Mouse (Mus musculus): ENCODE results near the gene Prr36. TPM values are rescaled to one million over a fixed set of nuclear protein-coding genes. Genes with fewer than 3 reads are reported as not detected.

Prr36 gene
- polyA plus RNA-seq, 1 experiment from 2014 or later: 47.3 TPM

DNA sequence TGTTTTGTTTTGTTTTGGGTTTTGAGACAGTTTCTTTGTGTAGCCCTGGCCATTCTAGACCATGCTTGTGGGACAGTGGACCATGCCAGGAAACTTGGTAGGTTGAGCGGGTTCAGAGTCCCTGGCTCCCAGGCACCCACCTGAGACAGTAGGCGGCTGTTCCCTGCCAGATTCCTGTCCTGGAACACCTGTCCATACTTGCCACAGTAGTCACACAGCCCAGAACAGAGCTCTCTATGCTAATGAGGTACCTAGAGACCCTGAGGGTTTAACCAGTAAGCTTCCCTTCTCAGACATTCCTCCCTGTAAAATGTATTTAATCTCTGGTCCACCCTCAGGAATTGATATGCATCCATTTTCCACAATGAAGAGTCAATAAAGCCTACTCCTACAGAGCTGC, 43.2 kb downstream of the Prr36 start:
- H3K4me3 ChIP-seq (ENCODE audit: low read depth, low read length): no peak overlapping the region
- H3K4me1 ChIP-seq (replicated peaks; ENCODE audit: control insufficient read depth, insufficient read depth, low read length): no peaks in the 10 kb centered on the region
- DNase-seq (ENCODE audit: low spot score) (no peak), ATAC-seq (replicated peaks; ENCODE audit: low FRiP score) (no peak)
- H3K27ac ChIP-seq (ENCODE audit: low read depth, low read length): no peak overlapping the region
- H3K9ac ChIP-seq (ENCODE audit: low read length): no peak overlapping the region
- H3K36me3 ChIP-seq (ENCODE audit: control insufficient read depth, insufficient read depth, low read length): no peaks in the 10 kb centered on the region
- WGBS: 79% methylated on average over 2 of the region's 2 CpGs
- H3K9me3 ChIP-seq (ENCODE audit: control insufficient read depth, low read length): no peaks in the 10 kb centered on the region
- H3K4me2 ChIP-seq (ENCODE audit: low read depth, low read length, severe bottlenecking): no peak overlapping the region
- H3K27me3 ChIP-seq (ENCODE audit: control insufficient read depth, insufficient read depth, low read length): no peaks in the 10 kb centered on the region

DNA sequence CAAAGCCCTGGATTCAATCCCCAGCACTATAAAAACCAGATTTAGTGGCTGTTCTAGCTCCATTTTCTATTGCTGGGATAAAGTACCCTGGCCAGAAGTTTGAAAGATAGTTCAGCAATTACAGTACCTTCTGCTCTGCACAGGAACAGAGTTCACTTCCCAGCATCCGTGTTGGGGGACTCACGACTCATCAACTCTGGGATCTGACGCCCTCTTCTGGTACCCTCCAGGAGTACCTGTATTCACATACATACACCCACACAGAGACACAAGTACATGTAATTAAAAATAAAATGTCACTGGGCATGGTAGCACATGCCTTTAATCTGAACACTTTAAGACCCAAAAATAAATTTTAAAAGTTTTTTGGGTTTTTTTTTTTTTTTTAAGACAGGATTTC, 44.8 kb downstream of the Prr36 start:
- ATAC-seq (replicated peaks; ENCODE audit: low FRiP score) (no peak), DNase-seq (ENCODE audit: low spot score) (no peak)
- Histone ChIP-seq H3K27me3 (ENCODE audit: control insufficient read depth, insufficient read depth, low read length) (no peaks in the 10 kb centered on the region), H3K27ac (ENCODE audit: low read depth, low read length) (no peak overlapping the region), H3K4me2 (ENCODE audit: low read depth, low read length, severe bottlenecking) (no peak overlapping the region), H3K4me3 (ENCODE audit: low read depth, low read length) (no peak overlapping the region), H3K9ac (ENCODE audit: low read length) (no peak overlapping the region), H3K9me3 (ENCODE audit: control insufficient read depth, low read length) (no peaks in the 10 kb centered on the region), H3K36me3 (ENCODE audit: control insufficient read depth, insufficient read depth, low read length) (no peaks in the 10 kb centered on the region), H3K4me1 (replicated peaks; ENCODE audit: control insufficient read depth, insufficient read depth, low read length) (no peaks in the 10 kb centered on the region)
- 73% methylated on average over 3 of the region's 3 CpGs for WGBS

DNA sequence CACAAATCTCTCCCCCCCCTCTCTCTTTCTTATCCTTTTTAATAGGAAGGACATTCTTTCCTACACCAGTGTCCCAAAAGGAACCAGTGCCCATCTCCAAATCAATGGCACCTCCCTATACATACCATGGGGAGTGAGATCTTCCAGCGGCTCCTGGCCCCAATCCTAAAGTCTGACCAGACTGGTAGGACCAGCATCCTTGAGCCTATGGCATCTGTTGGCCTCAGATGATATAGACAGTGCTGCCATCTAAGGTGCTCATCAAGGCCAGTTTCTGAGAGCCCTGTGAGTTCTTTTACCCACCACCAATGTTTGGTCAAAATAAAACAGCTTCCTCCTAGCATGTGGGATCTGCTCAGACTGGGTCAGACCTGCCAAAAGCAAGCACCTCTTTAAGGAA, 49.3 kb downstream of the Prr36 start:
- no peaks in the 10 kb centered on the region for H3K27me3 ChIP-seq (ENCODE audit: control insufficient read depth, insufficient read depth, low read length)
- 100% methylated on average over 1 of the region's 1 CpGs for WGBS
- no peaks in the 10 kb centered on the region for H3K9me3 ChIP-seq (ENCODE audit: control insufficient read depth, low read length)
- 0 out of 2 replicates have a peak, but pooled peaks cover 2% of the 10 kb centered on the region for H3K4me1 ChIP-seq (replicated peaks; ENCODE audit: control insufficient read depth, insufficient read depth, low read length)
- no peak overlapping the region for H3K4me2 ChIP-seq (ENCODE audit: low read depth, low read length, severe bottlenecking)
- no peak overlapping the region for H3K27ac ChIP-seq (ENCODE audit: low read depth, low read length)
- H3K36me3 ChIP-seq (ENCODE audit: control insufficient read depth, insufficient read depth, low read length): no peaks in the 10 kb centered on the region
- ATAC-seq (replicated peaks; ENCODE audit: low FRiP score) (no peak), DNase-seq (ENCODE audit: low spot score) (no peak)
- H3K4me3 ChIP-seq (ENCODE audit: low read depth, low read length): no peak overlapping the region
- no peak overlapping the region for H3K9ac ChIP-seq (ENCODE audit: low read length)

DNA sequence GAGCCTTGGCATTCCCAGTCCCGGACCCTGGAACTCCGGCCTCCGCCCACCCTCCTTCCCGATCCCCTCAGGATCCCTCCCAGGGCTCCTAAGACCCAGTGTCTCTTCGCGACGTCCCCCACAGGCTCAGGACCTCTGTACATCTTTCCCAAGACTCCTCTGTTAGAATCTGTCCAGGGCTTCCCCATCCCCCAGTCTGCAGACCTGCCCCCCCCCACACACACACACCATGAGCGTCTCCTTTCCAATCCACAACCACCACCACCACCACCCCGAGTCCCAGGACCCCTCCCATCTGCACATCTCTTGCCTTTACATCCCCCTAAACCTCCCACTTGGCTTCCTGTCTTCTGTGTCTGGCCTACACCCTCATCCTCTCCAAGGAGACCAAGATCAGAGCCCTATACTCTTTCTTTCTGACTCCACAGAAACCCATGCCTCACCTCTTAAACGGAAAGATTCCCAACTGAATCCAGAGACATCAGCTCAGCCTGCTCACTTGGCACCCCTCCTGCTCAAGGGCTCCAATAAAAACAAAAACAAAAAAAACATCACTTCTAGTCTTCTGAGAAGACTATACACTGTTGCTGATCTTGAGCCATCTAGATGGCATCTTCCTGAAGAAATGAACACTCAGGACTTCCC, 50.3 kb downstream of the Prr36 start:
- Histone ChIP-seq H3K9me3 (ENCODE audit: control insufficient read depth, low read length) (no peaks in the 10 kb centered on the region), H3K4me1 (replicated peaks; ENCODE audit: control insufficient read depth, insufficient read depth, low read length) (0 out of 2 replicates have a peak, but pooled peaks cover 2% of the 10 kb centered on the region), H3K4me3 (ENCODE audit: low read depth, low read length) (peak overlapping the region; percentile 63), H3K27me3 (ENCODE audit: control insufficient read depth, insufficient read depth, low read length) (no peaks in the 10 kb centered on the region), H3K36me3 (ENCODE audit: control insufficient read depth, insufficient read depth, low read length) (no peaks in the 10 kb centered on the region), H3K27ac (ENCODE audit: low read depth, low read length) (no peak overlapping the region), H3K4me2 (ENCODE audit: low read depth, low read length, severe bottlenecking) (peak overlapping the region; percentile 87), H3K9ac (ENCODE audit: low read length) (peak overlapping the region; percentile 67)
- WGBS: 13% methylated on average over 10 of the region's 10 CpGs
- ATAC-seq (replicated peaks; ENCODE audit: low FRiP score) (no peak), DNase-seq (ENCODE audit: low spot score) (no peak)

DNA sequence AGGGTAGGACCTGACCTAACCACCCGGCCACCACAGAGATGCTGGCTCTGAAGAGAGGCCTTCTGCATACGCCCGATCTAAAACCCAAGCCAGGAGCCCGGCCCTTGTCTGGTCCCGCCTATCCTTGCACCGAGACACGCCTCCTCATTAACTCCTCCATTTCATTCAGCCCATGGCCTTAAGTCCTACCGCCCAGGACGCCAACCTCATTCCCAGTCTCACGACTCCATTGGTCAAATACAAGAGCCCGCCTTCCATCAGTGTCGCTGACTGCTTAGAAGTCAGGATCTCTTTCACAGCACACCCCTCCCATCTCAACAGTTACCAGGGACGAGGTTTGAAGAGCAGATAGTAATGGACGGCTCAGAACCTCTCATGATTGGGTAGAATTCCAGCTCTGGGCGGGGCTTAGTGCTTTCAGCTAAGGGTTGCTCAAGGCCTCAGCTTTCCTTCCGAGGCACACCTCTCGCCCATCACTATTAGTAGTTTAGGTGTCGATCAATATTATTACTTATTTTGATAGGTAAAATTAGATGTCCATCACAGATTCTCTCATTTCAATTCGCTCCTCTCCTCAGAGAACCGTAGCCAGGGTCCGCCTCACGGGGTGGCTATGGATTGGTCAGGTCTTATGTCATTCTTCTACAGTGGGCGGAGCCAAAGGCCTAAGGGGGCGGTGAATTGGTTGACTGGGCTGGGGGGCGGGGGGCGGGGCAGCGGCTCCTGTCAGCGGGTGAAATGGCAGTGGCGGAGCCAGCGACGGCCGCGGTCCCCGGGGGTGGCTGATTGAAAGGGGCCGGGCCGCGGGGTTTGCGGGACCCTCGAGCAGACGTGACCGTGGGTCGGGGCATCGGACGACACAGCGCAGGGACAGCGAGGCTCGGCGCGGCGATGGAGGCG, 51.2 kb downstream of the Prr36 start, which contains the start of gene Evi5l:
Evi5l (plus strand) TSS at position 716 of the 900 bp plus-strand sequence.
- under 1% methylated on average over 51 of the region's 51 CpGs for WGBS
- ATAC-seq (replicated peaks; ENCODE audit: low FRiP score): peak; percentile 98

DNA sequence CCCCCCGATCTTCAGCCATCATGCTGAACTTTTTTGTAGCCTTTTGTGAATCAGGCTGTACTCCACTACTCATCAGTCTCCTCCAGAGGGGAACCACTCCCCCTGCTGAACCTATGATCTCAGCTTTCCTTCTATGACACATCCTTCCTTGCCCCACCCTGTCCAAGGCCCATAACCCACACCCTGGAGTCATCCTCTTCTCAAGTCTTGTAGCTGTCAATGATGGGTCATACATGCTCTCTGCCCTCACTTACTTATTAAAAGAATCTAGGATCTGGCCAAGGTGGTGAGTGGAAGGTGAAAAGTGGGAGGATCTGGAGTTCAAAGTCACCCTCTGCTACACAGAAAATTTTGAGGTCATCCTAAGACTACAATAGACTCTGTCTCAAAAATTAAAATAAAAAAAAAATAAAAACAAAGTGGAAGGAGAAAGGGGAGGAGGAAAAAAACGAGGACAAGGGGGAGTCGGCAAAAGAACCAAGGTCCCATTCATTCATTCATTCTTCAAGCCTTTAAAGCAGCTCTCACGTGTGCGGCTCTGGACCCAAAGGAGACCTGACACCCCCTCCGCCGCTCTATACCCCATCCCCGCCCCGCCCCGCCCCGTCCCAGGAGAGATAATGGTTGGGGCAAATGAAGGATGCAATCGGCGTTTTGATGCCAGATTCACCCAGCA, 51.9 kb downstream of the Prr36 start:
- Histone ChIP-seq H3K4me1 (replicated peaks; ENCODE audit: control insufficient read depth, insufficient read depth, low read length) (0 out of 2 replicates have a peak, but pooled peaks cover 2% of the 10 kb centered on the region), H3K27me3 (ENCODE audit: control insufficient read depth, insufficient read depth, low read length) (no peaks in the 10 kb centered on the region), H3K36me3 (ENCODE audit: control insufficient read depth, insufficient read depth, low read length) (no peaks in the 10 kb centered on the region), H3K9ac (ENCODE audit: low read length) (peak overlapping the region; percentile 53; the same call in 1 of the 2 replicates), H3K27ac (ENCODE audit: low read depth, low read length) (no peak overlapping the region), H3K4me3 (ENCODE audit: low read depth, low read length) (peak overlapping the region; percentile 63), H3K9me3 (ENCODE audit: control insufficient read depth, low read length) (no peaks in the 10 kb centered on the region), H3K4me2 (ENCODE audit: low read depth, low read length, severe bottlenecking) (peak overlapping the region; percentile 52)
- 8% methylated on average over 13 of the region's 13 CpGs for WGBS
- ATAC-seq (replicated peaks; ENCODE audit: low FRiP score): no peak
- DNase-seq (ENCODE audit: low spot score): no peak

More for the DNA sequence above, 51.2 kb downstream of the Prr36 start, which contains the start of gene Evi5l:
- Histone ChIP-seq H3K4me2 (ENCODE audit: low read depth, low read length, severe bottlenecking) (peak within 1 kb of the TSS; percentile 87), H3K4me1 (replicated peaks; ENCODE audit: control insufficient read depth, insufficient read depth, low read length) (0 out of 2 replicates have a peak, but pooled peaks cover 2% of the 10 kb centered on the region), H3K4me3 (ENCODE audit: low read depth, low read length) (peak within 1 kb of the TSS; percentile 63), H3K36me3 (ENCODE audit: control insufficient read depth, insufficient read depth, low read length) (no peaks in the 10 kb centered on the region), H3K9me3 (ENCODE audit: control insufficient read depth, low read length) (no peaks in the 10 kb centered on the region), H3K27me3 (ENCODE audit: control insufficient read depth, insufficient read depth, low read length) (no peaks in the 10 kb centered on the region), H3K27ac (ENCODE audit: low read depth, low read length) (no peak within 1 kb of the TSS), H3K9ac (ENCODE audit: low read length) (peak within 1 kb of the TSS; percentile 67)
- peak; percentile 97 for DNase-seq (ENCODE audit: low spot score)

DNA sequence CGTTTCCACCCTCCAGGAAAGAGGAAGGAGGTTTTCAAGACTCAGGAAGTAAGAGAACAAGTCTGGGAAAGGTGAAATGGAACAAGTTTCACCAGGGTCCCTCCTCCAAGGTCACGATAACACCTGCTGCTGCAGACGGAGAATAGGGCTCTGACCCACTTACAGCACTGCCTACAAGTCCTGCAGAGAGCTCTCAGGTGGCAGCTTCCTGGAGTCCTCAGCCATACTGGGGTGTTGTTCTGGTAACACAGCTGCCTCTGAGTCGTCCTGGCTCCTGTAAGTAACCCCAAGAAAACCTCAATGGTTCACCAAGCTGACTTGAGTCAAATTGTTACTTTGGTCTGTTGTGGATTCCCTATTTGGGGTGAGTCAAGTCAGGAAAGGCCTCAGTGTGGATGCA, 54.5 kb downstream of the Prr36 start:
- WGBS: 65% methylated on average over 4 of the region's 4 CpGs

More for the DNA sequence above, 54.5 kb downstream of the Prr36 start:
- ATAC-seq (replicated peaks; ENCODE audit: low FRiP score) (no peak), DNase-seq (ENCODE audit: low spot score) (no peak)
- Histone ChIP-seq H3K27me3 (ENCODE audit: control insufficient read depth, insufficient read depth, low read length) (no peaks in the 10 kb centered on the region), H3K27ac (ENCODE audit: low read depth, low read length) (no peak overlapping the region), H3K4me3 (ENCODE audit: low read depth, low read length) (no peak overlapping the region), H3K4me2 (ENCODE audit: low read depth, low read length, severe bottlenecking) (no peak overlapping the region), H3K9me3 (ENCODE audit: control insufficient read depth, low read length) (no peaks in the 10 kb centered on the region), H3K36me3 (ENCODE audit: control insufficient read depth, insufficient read depth, low read length) (no peaks in the 10 kb centered on the region), H3K4me1 (replicated peaks; ENCODE audit: control insufficient read depth, insufficient read depth, low read length) (0 out of 2 replicates have a peak, but pooled peaks cover 2% of the 10 kb centered on the region), H3K9ac (ENCODE audit: low read length) (no peak overlapping the region)
